Mouse (Mus musculus) CD8-positive naive resting alpha-beta T cell, adult 2 months (primary cell): ENCODE measurements around the gene Pnp2.
"Not testable (repeated sequence)": the region's sequence is repeated elsewhere in the genome, so short reads cannot be mapped to it uniquely, and the experiment has no call there.

ENCODE experiments used
- DNase-seq, 2 experiments: peaks; one replicate each; pipeline ENCODE4 v3.0.0; 2022; ENCODE audit warnings: low read depth in 2 of 2, low spot score in 2 of 2

Pnp2 gene

DNA sequence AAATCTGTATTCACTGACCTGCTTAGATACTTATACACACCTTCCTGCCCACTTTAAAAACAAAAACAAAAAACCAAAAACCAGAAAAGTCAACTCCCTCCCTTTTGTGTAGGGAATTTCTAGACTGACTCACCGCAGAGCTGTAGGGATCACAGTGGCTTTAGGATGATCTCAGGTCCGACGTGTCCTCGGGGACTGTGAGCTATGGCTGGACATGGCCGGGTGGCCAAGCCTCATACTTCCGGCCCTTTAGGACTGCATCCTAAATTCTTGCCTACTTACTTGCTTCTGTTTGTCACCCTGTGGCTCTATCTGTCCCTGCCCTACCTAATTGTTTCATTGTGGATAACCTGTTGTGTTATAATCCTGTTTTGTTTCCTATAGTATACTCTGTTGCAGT lies 932 bp downstream of the Pnp2 start:
- DNase-seq = not testable (repeated sequence)

- not testable (repeated sequence) for DNase-seq
These were observed 1.4 kb downstream of the Pnp2 start for GRCm38 (mm10) chr14:50957146-50957545.

DNA sequence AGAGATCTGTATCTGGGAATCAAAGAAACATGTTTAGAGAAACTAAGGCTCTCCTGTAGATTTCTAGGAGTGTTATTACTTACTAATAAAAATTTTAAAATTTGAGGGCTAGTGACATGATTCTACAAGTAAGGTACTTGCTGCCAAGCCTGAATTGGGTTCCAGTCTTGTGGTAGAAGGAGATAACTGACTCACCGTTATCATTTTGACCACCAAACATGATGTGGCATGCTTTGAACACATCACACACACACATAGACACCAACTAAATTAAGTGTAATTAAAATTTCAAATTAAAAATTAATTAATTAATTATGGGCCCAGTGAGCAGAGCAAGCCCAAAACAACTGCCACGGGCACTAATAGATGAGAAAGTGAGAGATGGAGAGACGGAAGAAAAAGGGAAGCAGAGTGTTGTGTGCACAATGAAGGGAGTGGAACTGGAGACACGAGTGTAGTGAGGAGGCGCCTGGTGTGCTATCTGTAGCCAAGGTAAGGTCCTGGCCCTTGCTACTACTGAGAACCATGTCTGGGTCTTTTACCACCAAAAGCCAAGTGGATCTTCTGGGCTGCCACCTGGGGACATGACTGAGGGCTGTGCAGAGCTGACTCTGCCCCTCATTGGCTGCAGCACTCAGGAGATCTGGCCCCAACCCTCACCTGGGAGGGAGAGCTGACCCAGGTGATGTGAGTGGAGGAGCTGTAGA lies 2.6 kb downstream of the Pnp2 start:
- DNase-seq = not testable (repeated sequence)

GRCm38 (mm10) chr14:50968216-50968980 lies 12.6 kb downstream of the Pnp2 start:
- no peak for DNase-seq

DNA sequence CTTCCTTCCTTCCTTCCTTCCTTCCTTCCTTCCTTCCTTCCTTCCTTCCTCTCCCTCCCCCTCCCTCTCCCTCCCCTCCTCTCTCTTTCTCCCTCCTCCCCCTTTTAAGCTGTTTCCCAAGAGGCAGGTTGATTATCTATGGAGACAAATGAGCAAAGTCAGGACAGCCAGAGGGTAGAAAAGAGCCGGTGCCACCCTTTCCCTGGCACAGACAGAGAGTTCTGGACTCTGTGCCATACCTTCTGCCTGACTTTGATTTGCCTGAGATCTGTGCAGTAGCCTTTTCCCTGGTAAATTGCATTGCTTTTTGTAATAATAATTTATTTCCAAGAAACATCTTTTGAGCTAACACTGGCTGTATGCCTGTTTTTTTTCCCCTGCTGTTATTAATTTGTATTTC lies 13.2 kb downstream of the Pnp2 start:
- DNase-seq = no peak

DNA sequence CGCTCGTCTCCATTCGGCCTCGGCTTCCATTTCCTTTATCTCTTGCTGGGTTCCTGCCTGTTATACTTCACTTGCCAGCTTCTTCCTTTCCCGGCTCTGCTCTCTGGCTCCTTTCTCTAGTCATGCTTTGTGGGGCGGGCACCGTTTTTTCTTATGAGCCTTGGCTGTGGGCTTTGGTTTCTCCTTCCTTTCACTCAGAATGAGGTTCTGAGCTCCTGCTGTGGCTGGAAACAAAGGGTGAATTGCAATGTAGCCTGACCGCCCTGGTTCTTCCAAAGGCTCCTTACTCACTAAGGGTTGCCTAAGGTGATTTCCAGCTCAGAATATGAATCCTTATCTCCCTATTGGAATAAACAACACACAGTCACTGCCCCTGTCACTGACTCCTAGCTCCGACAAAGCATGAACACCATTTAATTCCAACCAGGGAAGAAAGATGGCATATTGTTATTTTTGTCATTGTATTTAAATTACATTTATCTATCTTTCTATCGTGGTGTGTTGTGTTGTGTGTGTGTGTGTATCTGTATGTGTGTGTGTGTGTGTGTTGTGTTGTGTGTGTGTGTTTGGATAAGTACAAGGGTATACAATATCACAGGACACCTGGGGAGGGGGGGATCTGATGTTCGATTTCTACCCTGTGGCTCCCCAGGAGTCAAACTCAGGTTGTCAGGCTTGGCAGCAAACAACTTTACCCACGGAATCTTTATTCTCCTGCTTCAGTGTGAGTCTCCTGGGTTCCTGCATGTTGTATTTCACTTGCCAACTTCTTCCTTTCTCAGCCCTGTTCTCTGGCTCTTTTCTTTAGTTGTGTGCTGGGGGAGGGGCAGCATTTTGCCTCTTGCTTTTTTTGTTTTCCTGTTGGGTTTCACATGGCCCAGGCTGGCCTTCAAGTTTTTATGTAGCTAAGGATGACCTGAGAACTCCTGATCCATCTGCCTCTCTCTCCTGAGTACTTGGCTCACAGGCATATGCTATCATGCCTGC lies 14.1 kb downstream of the Pnp2 start:
- DNase-seq = no peak

DNA sequence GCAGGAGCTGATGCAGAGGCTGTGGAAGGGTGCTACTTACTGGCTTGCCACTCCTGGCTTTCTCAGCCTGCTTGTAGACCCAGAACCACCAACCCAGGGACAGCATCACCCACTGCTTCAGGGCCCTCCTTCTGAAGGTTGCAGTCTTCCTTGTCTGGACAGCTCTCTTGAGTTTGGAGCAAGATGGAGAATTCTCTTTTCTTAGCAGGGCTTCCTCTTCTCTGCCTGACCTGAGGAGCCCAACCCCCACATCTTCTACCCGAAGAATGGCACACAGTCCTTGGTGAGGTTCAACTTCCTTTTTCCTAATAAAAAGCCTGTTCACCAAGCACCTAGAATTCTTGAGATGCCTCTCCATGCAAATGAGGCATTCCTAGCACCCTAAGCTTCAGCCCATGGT lies 15.0 kb downstream of the Pnp2 start:
- no peak for DNase-seq

DNA sequence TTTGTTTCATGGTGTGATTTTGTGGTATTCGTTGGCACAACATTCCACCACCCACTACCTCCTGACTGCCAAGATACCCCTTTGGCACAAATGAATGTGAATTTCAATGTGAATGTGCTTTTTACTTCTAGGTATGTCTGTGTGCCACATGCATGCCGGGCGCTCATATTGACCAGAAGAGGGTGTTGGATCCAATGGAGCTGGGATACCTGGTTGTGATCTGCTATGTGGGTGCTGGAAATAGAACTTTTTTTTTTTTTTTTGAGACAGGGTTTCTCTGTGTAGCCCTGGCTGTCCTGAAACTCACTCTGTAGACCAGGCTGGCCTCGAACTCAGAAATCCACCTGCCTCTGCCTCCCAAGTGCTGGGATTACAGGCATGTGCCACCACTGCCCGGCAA lies 17.3 kb downstream of the Pnp2 start:
- not testable (repeated sequence) for DNase-seq

DNA sequence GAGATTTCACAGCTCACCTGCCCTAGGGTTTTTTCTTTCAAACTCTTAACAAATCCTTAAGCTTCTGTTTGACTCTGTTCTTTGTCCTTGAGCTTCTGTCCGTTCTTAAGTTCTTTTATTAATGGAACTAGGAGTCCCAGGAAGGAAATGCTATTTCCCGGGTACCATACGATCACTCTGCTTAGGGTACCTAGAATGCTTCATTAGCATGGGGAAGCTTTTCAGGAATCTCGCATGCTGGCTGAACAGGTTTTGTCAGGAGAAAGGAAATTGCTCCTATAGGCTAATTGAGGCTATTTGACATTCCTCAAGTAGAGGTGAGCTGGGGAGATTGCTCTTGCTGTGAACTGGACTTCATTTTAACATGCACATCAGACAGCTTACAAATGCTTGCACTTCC lies 17.9 kb downstream of the Pnp2 start:
- no peak for DNase-seq

DNA sequence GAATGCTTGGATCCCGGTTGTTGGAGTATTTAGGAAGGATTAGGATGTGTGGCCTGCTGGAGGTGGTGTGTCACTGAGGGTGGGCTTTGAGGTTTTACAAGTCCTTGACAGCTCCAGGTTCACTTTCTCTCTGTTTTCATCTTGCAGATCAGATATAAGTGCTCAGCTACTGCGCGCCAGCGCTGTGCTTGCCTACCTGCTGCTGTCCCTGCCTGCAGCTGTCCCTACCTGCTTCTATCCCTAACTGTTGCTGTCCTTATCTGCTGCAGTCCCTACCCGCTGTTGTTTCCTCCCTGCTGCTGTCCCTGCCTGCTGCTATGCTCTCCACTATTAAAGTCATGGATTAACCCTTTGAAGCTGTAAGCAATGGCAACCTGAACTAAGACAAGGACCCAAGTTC lies 19.2 kb downstream of the Pnp2 start:
- DNase-seq = no peak

DNA sequence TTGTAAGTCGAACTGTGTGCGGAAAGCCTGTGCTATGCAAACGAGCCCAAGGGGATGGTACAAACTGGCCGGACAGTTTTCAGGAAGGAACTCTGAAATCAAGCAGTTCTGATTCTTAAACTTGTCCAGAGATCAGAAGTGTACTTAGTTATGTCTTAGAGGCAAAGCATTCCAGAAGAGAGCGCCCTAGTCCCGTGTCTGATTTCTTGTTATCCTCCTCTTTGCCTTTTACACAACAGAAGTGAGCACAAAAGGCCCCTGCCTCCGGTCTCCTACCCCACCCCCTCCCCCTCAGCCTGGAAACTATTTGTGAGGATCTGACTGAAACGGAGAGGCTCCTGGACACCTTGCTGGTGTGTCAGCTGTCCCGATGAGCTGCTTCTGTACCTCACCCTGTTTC lies 20.9 kb downstream of the Pnp2 start:
- DNase-seq = no peak

GRCm38 (mm10) chr14:50978451-50978850 lies 22.7 kb downstream of the Pnp2 start:
- not testable (repeated sequence) for DNase-seq

GRCm38 (mm10) chr14:50979631-50980030 lies 23.8 kb downstream of the Pnp2 start:
- DNase-seq = no peak

DNA sequence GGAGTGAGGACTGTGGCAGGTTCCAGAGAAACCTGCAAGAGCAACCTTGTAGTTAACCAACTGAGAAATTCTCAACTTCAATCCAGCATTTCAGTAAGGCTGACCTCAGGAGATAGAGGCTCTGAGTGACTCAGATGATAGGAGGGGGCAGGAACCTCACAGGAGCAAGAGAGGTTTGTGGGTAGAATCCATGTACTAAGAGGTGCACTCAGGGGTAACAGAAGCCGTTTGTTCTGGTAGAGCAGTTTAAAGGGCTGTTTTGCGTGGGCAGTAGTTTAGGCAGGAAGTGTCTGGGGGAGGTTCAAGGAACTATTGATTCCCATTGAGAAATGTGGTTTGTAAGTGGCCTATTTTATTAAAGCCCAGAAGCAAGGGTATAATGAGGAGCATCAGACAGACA lies 25.4 kb downstream of the Pnp2 start:
- no peak for DNase-seq

GRCm38 (mm10) chr14:50981837-50982236 lies 26.0 kb downstream of the Pnp2 start:
- no peak for DNase-seq

GRCm38 (mm10) chr14:50987668-50988067 lies 31.9 kb downstream of the Pnp2 start:
- no peak for DNase-seq

DNA sequence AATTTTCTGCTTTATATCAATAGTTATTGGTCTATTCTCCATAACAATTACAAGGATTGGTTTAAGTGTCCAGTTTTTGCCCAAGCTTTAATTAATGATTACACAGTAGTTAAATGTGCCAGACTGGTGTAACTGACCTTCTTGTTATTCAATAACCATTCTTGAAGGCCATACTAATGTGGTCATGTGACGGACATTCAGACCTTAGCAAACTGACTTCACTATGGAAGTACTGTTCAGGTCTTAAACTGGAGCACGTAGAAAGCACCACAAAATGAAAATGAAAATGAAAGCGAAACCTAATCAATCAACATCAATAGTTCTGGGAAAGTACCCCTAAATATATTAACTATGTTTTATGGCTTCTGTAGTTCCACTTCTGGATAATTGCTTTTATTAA lies 35.2 kb downstream of the Pnp2 start:
- no peak for DNase-seq

DNA sequence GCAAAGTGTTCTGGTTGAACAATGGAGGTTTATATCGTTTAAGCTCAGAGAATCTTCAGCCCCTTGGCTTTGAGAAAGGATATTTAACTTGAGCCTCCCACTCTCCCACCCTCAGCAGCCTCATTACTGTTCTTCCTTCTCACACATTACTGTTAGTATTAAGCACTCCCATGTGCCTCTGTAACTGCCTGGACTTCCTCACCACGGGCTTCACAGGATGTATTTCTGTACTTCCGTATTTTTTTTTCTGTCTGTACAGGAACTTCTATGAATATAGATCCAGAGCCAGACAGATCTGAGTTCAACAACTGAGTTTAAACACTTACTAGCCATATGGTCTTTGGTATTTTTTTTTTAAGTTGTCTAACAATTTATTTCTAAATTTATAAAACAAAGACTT lies 41.3 kb downstream of the Pnp2 start:
- DNase-seq = no peak

DNA sequence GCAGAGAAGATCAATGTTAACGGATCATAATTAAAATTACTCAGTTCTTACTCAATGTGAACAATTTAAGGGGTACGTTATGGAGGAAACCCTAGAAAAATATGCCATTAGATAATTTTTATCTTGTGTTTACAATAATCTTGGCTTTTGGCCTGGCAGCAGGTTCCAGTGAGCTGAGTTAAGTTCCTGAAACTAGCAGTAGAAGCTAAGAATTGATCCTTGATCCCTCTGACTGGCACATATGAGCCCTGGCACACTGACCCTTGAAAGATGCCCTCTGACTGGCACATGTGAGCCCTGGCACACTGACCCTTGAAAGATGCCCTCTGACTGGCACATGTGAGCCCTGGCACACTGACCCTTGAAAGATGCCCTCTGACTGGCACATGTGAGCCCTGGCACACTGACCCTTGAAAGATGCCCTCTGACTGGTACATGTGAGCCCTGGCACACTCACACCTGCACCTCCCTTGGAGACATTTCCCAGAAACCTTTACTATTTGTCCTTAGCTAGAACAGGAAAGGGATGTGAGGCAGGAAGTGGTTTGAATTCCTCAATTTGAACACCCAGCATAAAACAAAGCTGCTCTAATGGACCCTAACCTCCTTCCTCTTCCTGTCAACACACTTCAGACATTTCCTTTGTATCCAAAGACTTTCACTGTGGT lies 42.3 kb downstream of the Pnp2 start:
- no peak for DNase-seq

GRCm38 (mm10) chr14:51007152-51007801 lies 51.5 kb downstream of the Pnp2 start, which contains the start of gene Rnase10:
Gene Rnase10 (plus strand): TSS chr14:51007751.
- no peak for DNase-seq
